Mouse (Mus musculus) spleen, postnatal 4 days (tissue): ENCODE data around the gene Nectin2.
"Not testable (repeated sequence)": the region's sequence is repeated elsewhere in the genome, so short reads cannot be mapped to it uniquely, and the experiment has no call there.

Experiments used
- DNase-seq, 2 experiments: peaks; one replicate each; pipeline ENCODE4 v3.0.0; 2022; ENCODE audit warnings: low spot score in 2 of 2

Nectin2 gene

GRCm38 (mm10) chr7:19750217-19751069, at the start of gene Nectin2:
Gene Nectin2, minus strand, starts transcription at chr7:19750483.
- DNase-seq: peak; percentile 76 to 86

GRCm38 (mm10) chr7:19796697-19797588, 46.7 kb upstream of the Nectin2 start, which contains the start of gene Cblc:
Gene Cblc, minus strand, starts transcription at chr7:19796809.
- DNase-seq: peak; percentile 77 to 94

- no peak for DNase-seq
Observed at GRCm38 (mm10) chr7:19796254-19796653, 46.0 kb upstream of the Nectin2 start.

- no peak for DNase-seq
Observed at GRCm38 (mm10) chr7:19795236-19795635, 45.0 kb upstream of the Nectin2 start.

- no peak for DNase-seq
Observed at GRCm38 (mm10) chr7:19792701-19793630, 42.7 kb upstream of the Nectin2 start.

- DNase-seq: not testable (repeated sequence)
Observed at GRCm38 (mm10) chr7:19791504-19791903, 41.2 kb upstream of the Nectin2 start.

- DNase-seq: peak; percentile 84 to 97
Observed at GRCm38 (mm10) chr7:19789904-19790347, 39.6 kb upstream of the Nectin2 start.

- no peak for DNase-seq
Observed at GRCm38 (mm10) chr7:19785874-19786458, 35.7 kb upstream of the Nectin2 start.

- DNase-seq: no peak
Observed at GRCm38 (mm10) chr7:19784764-19785535, 34.7 kb upstream of the Nectin2 start.

- no peak for DNase-seq
Observed at GRCm38 (mm10) chr7:19783630-19784029, 33.3 kb upstream of the Nectin2 start.

- DNase-seq: no peak
Observed at GRCm38 (mm10) chr7:19782645-19783044, 32.4 kb upstream of the Nectin2 start.

GRCm38 (mm10) chr7:19781741-19782140, 31.5 kb upstream of the Nectin2 start:
- no peak for DNase-seq

- DNase-seq: no peak
Observed at GRCm38 (mm10) chr7:19779903-19780302, 29.6 kb upstream of the Nectin2 start.

GRCm38 (mm10) chr7:19778645-19779044, 28.4 kb upstream of the Nectin2 start:
- DNase-seq: no peak

GRCm38 (mm10) chr7:19777049-19777723, 26.9 kb upstream of the Nectin2 start:
- DNase-seq: no peak

GRCm38 (mm10) chr7:19771682-19772081, 21.4 kb upstream of the Nectin2 start:
- no peak for DNase-seq

GRCm38 (mm10) chr7:19770984-19771391, 20.7 kb upstream of the Nectin2 start, which contains the start of gene Bcam:
Gene Bcam, minus strand, starts transcription at chr7:19771016.
- DNase-seq: no peak

GRCm38 (mm10) chr7:19770375-19770754, 20.1 kb upstream of the Nectin2 start:
- peak; percentile 64 to 79 for DNase-seq
